Mouse (Mus musculus): Measurements from ENCODE around the gene Man1a.

Gene Man1a

GRCm38 (mm10) chr10:54060587-54060986, 15.8 kb downstream of the Man1a start:
- DNase-seq = no peak

- no peak for DNase-seq
Observed at GRCm38 (mm10) chr10:54059679-54060249, 16.6 kb downstream of the Man1a start.

GRCm38 (mm10) chr10:54059092-54059496, 17.3 kb downstream of the Man1a start:
- DNase-seq = no peak

GRCm38 (mm10) chr10:54058657-54059056, 17.8 kb downstream of the Man1a start:
- DNase-seq = no peak

- no peak for DNase-seq
Observed at GRCm38 (mm10) chr10:54054188-54054587, 22.2 kb downstream of the Man1a start.

- DNase-seq = no peak
Observed at GRCm38 (mm10) chr10:54047885-54048284, 28.5 kb downstream of the Man1a start.

GRCm38 (mm10) chr10:54043358-54043757, 33.1 kb downstream of the Man1a start:
- no peak for DNase-seq

GRCm38 (mm10) chr10:54042212-54042840, 34.1 kb downstream of the Man1a start:
- DNase-seq = no peak

GRCm38 (mm10) chr10:54040261-54041165, 35.9 kb downstream of the Man1a start:
- DNase-seq = peak; percentile 63

GRCm38 (mm10) chr10:54039754-54040153, 36.7 kb downstream of the Man1a start:
- peak; percentile 55 for DNase-seq

- DNase-seq = no peak
Observed at GRCm38 (mm10) chr10:54038734-54039133, 37.7 kb downstream of the Man1a start.

- DNase-seq = no peak
Observed at GRCm38 (mm10) chr10:54038180-54038579, 38.2 kb downstream of the Man1a start.

- no peak for DNase-seq
Observed at GRCm38 (mm10) chr10:54037348-54038010, 38.9 kb downstream of the Man1a start.

GRCm38 (mm10) chr10:54035586-54035985, 40.8 kb downstream of the Man1a start:
- peak; percentile 32 for DNase-seq

GRCm38 (mm10) chr10:54034779-54035178, 41.6 kb downstream of the Man1a start:
- DNase-seq = no peak

GRCm38 (mm10) chr10:54032316-54033092, 43.9 kb downstream of the Man1a start:
- DNase-seq = peak; percentile 47

GRCm38 (mm10) chr10:54028866-54029265, 47.5 kb downstream of the Man1a start:
- no peak for DNase-seq

- DNase-seq = no peak
Observed at GRCm38 (mm10) chr10:54026738-54027427, 49.5 kb downstream of the Man1a start.

GRCm38 (mm10) chr10:54026101-54026500, 50.3 kb downstream of the Man1a start:
- no peak for DNase-seq

- no peak for DNase-seq
Observed at GRCm38 (mm10) chr10:54017904-54018454, 58.4 kb downstream of the Man1a start.

GRCm38 (mm10) chr10:54014116-54014758, 62.2 kb downstream of the Man1a start:
- no peak for DNase-seq
